Mouse (Mus musculus) bone marrow macrophage, adult 2 months (primary cell): ENCODE measurements at regions not wholly inside any gene's neighbourhood (a gene's known extent, or its start where the extent isn't known, plus 50 kb on each side); places are given as distances from the start of the nearest gene placed in this dataset.

ENCODE experiments used
- H3K27ac ChIP-seq: 2 replicates; pipeline ENCODE4 v1.5.1; 2012; ENCODE audit warnings: low read depth, low read length; ENCODE audit not compliant: insufficient read depth
- H3K4me1 ChIP-seq: 2 replicates; pipeline ENCODE4 v1.6.1; 2012; ENCODE audit warnings: low read length; ENCODE audit not compliant: control insufficient read depth, insufficient read depth
- H3K4me3 ChIP-seq: 2 replicates; pipeline ENCODE4 v1.5.1; 2012; ENCODE audit warnings: mild to moderate bottlenecking, low read length, moderate library complexity; ENCODE audit not compliant: insufficient read depth
- CTCF ChIP-seq: IDR thresholded peaks from 2 replicates; pipeline ENCODE4 v1.5.1; 2012; ENCODE audit warnings: low read depth, mild to moderate bottlenecking, low read length, moderate library complexity
- POLR2A ChIP-seq: IDR thresholded peaks from 2 replicates; pipeline ENCODE4 v1.6.1; 2012; ENCODE audit warnings: mild to moderate bottlenecking, low read depth, low read length, borderline replicate concordance

GRCm38 (mm10) chr15:97449001-97449400, 201.9 kb upstream of the Amigo2 start:
- 0 out of 2 replicates have a peak, but pooled peaks cover 4% of the 10 kb centered on the region for H3K4me1 ChIP-seq
- no peak overlapping the region for H3K27ac ChIP-seq
- no peak for TF ChIP-seq CTCF
- no peak for TF ChIP-seq POLR2A

DNA sequence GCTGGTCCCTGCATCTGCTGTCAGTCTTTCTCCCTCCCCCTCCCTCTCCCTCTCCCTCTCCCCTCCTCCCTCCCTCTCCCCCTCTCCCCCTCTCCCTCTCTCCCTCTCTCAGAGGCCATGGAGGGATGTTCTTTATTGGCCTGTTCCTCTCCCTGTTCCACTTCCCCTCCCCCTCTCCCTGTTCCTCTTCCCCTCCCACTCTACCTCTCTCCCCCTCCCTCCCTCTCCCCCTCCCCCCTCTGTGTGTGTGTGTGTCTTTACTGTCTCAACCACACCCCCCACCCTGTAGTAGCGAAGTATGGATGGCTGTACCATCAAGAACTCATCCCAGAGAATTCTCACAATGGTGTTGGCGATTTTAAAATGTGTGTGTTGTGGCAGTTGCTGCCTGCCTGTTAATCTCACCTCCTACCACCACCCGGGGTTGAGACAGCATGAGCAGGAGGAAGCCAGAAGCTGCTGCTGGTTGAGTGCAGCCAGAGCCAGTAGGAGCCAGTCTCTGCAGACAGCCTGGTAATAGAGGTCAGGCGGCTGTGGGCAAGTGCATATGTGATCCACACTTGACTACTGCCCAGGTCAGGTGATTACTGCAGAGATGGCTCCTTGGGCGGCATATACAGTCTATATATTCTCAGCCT, 201.3 kb upstream of the Amigo2 start:
- Histone ChIP-seq H3K4me3 (no peak overlapping the region), H3K27ac (no peak overlapping the region), H3K4me1 (0 out of 2 replicates have a peak, but pooled peaks cover 4% of the 10 kb centered on the region)
- TF ChIP-seq CTCF (no peak), POLR2A (no peak)

More at GRCm38 (mm10) chr15:97449001-97449400, 201.9 kb upstream of the Amigo2 start:
- H3K4me3 ChIP-seq = no peak overlapping the region

DNA sequence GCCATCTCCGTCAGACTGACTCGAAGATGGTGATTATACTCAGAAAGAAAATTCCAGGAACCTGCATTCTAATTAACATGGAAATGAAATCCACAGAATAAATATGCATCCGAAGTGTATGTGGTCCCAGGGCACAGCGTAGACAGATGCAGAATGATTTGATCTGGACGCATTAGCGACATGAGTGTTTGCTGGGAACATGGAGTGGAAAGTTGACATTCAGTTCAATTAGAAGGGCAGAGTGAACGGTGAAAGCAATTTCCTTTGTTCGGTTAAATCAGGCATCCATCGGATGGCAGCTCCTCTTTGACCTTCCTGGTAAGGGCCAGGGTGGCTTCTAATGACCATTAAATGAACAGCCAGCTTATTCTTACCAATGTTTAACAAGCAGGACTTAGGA, 199.1 kb upstream of the Amigo2 start:
- Histone ChIP-seq H3K4me3 (no peak overlapping the region), H3K4me1 (0 out of 2 replicates have a peak, but pooled peaks cover 4% of the 10 kb centered on the region), H3K27ac (no peak overlapping the region)
- TF ChIP-seq POLR2A (no peak), CTCF (no peak)

DNA sequence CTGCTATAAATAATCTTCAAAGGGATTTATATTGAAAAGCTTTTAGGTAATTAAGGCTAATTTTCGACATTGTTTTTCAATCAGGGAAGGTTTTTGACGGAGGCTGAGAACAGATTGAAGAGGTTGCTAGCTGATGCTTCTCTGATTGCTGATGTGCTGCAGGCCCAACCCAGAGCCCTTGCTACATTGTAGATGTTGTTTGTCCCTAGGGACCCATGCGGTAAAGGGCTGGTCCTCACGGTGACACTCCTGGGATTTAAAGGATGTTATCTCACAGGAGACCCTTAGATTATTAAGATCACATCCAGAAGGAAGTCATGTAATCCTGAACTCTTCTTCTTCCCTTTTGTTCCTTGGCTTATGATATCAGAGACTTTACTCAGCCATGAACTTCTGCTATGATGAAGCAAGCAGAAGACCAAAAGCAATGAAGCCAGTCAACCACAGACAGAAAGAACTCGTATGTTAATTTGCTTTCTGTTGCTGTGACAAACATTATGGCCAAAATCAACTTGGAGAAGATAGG, 191.2 kb upstream of the Amigo2 start:
- H3K27ac ChIP-seq = no peak overlapping the region
- no peak overlapping the region for H3K4me3 ChIP-seq
- TF ChIP-seq CTCF (no peak), POLR2A (no peak)
- no peaks in the 10 kb centered on the region for H3K4me1 ChIP-seq
